Mouse (Mus musculus) olfactory bulb, adult 2 months (tissue): Measurements from ENCODE around the gene Lamtor2.

ENCODE experiments used
- CTCF ChIP-seq: fragments of 200-500 bp; IDR thresholded peaks from 2 replicates; pipeline ENCODE4 v1.5.1; 2012; ENCODE audit warnings: low read depth, mild to moderate bottlenecking, low read length, moderate library complexity; ENCODE audit not compliant: insufficient read depth
- POLR2A ChIP-seq: fragments of 200-500 bp; IDR thresholded peaks from 2 replicates; pipeline ENCODE4 v1.6.1; 2012; ENCODE audit warnings: mild to moderate bottlenecking, low read depth, low read length, moderate library complexity; ENCODE audit not compliant: insufficient read depth

- TF ChIP-seq CTCF (no peak), POLR2A (no peak)
These were observed 20.0 kb downstream of the Lamtor2 start for GRCm38 (mm10) chr3:88532689-88533511.
